Mouse (Mus musculus) heart, adult 2 months (tissue): ENCODE results near the gene Col4a1. TPM values are rescaled to one million over a fixed set of nuclear protein-coding genes. Genes with fewer than 3 reads are reported as not detected.

ENCODE experiments used
- DNase-seq, 2 experiments: peaks; one replicate each; pipeline ENCODE4 v3.0.0; 2021
- H3K27ac ChIP-seq: fragments of 200-600 bp; 2 replicates; pipeline ENCODE4 v1.8.1; 2022
- H3K27me3 ChIP-seq: fragments of 200-500 bp; 2 replicates; pipeline ENCODE4 v1.6.1; 2012; ENCODE audit warnings: mild to moderate bottlenecking, low read length, inconsistent platforms, mixed read lengths; ENCODE audit not compliant: control insufficient read depth, insufficient read depth
- H3K36me3 ChIP-seq: fragments of 200-500 bp; 2 replicates; pipeline ENCODE4 v1.6.1; 2012; ENCODE audit warnings: low read length, inconsistent platforms; ENCODE audit not compliant: control insufficient read depth, insufficient read depth
- H3K4me1 ChIP-seq: fragments of 200-500 bp; 2 replicates; pipeline ENCODE4 v1.6.1; 2011; ENCODE audit warnings: low read length; ENCODE audit not compliant: control insufficient read depth, insufficient read depth
- H3K4me3 ChIP-seq: fragments of 200-600 bp; 2 replicates; pipeline ENCODE4 v1.8.1; 2022
- H3K79me2 ChIP-seq: fragments of 200-500 bp; replicated peaks from 2 replicates; pipeline ENCODE4 v1.6.1; 2012; ENCODE audit warnings: mild to moderate bottlenecking, inconsistent platforms, low read length, moderate library complexity, mixed read lengths; ENCODE audit not compliant: control insufficient read depth, insufficient read depth
- H3K9ac ChIP-seq: fragments of 200-500 bp; 2 replicates; pipeline ENCODE4 v1.6.1; 2012; ENCODE audit warnings: low read depth, mild to moderate bottlenecking, control low read depth, inconsistent platforms, low read length, mixed read lengths
- CTCF ChIP-seq: fragments of 200-600 bp; IDR thresholded peaks from 2 replicates; pipeline ENCODE4 v1.8.1; 2022; ENCODE audit warnings: antibody characterized with exemption, mild to moderate bottlenecking, moderate library complexity
- EP300 ChIP-seq: fragments of 200-500 bp; IDR thresholded peaks from 2 replicates; pipeline ENCODE4 v1.6.1; 2011; ENCODE audit warnings: low read depth, low read length, control low read depth; ENCODE audit not compliant: insufficient read depth
- POLR2A ChIP-seq: fragments of 200-500 bp; IDR thresholded peaks from 2 replicates; pipeline ENCODE4 v1.6.1; 2011; ENCODE audit warnings: mild to moderate bottlenecking, low read depth, low read length, control low read depth; ENCODE audit not compliant: insufficient read depth
- WGBS: fragments of 180-500 bp; shearing (Covaris S2); methylation state at CpG from one replicate; pipeline ENCODE4 v1.1.7; 2018; 5-methylcytosine and 5-hydroxymethylcytosine counted together
- intact Hi-C: fragments of 180-260 bp; cut with DNase I; formaldehyde crosslinking; loops from one replicate; pipeline ENCODE4 v1.15.1; 2025
- polyA plus RNA-seq: library from polyadenylated mRNA; depleted of rRNA; stranded (reverse); fragments of >200 nt; gene quantifications from 2 replicates; pipeline ENCODE4 v1.2.3, GENCODE M21; 2012
- total RNA-seq, 2 experiments: library from RNA; stranded (reverse); gene quantifications; 2 replicates each; pipeline ENCODE4 v1.2.3; 2021

Col4a1 gene
- total and polyA plus RNA-seq, 3 experiments = 221 to 311 (median 258) TPM

GRCm38 (mm10) chr8:11304027-11304601, 8.5 kb downstream of the Col4a1 start:
- Histone ChIP-seq H3K9ac (no peak overlapping the region), H3K4me3 (no peak overlapping the region; the same call in 1 of the 2 replicates), H3K4me1 (peaks cover 45% of the 10 kb centered on the region), H3K79me2 (peaks cover 14% of the 10 kb centered on the region), H3K27me3 (no peaks in the 10 kb centered on the region), H3K36me3 (peaks cover 23% of the 10 kb centered on the region), H3K27ac (peak overlapping the region; percentile 58)
- TF ChIP-seq EP300 = no peak
- no peak for TF ChIP-seq CTCF
- no peak for TF ChIP-seq POLR2A
- intact Hi-C loops = no loop called here
- DNase-seq = no peak
- WGBS = 45% methylated on average over 6 of the region's 6 CpGs

- Histone ChIP-seq H3K27ac (peak overlapping the region; percentile 24), H3K79me2 (peaks cover 10% of the 10 kb centered on the region), H3K4me3 (no peak overlapping the region), H3K36me3 (peaks cover 27% of the 10 kb centered on the region), H3K9ac (no peak overlapping the region), H3K27me3 (no peaks in the 10 kb centered on the region), H3K4me1 (peaks cover 56% of the 10 kb centered on the region)
- TF ChIP-seq EP300 (no peak), CTCF (no peak), POLR2A (no peak)
- no peak for DNase-seq
- 53% methylated on average over 8 of the region's 8 CpGs for WGBS
- intact Hi-C loops = no loop called here
These were observed 12.2 kb downstream of the Col4a1 start for GRCm38 (mm10) chr8:11300436-11300835.

GRCm38 (mm10) chr8:11299317-11299602, 13.4 kb downstream of the Col4a1 start:
- no peaks in the 10 kb centered on the region for H3K27me3 ChIP-seq
- peaks cover 8% of the 10 kb centered on the region for H3K79me2 ChIP-seq
- WGBS = 39% methylated on average over 3 of the region's 3 CpGs
- H3K4me3 ChIP-seq = no peak overlapping the region
- peaks cover 25% of the 10 kb centered on the region for H3K36me3 ChIP-seq
- no peak for TF ChIP-seq EP300
- TF ChIP-seq CTCF = no peak
- no peak for TF ChIP-seq POLR2A
- H3K9ac ChIP-seq = no peak overlapping the region
- H3K4me1 ChIP-seq = peaks cover 57% of the 10 kb centered on the region
- H3K27ac ChIP-seq = peak overlapping the region; percentile 68
- DNase-seq = no peak
- intact Hi-C loops = no loop called here

GRCm38 (mm10) chr8:11298531-11299316, 13.9 kb downstream of the Col4a1 start:
- Histone ChIP-seq H3K4me3 (peak overlapping the region; percentile 30; the same call in 1 of the 2 replicates), H3K27me3 (no peaks in the 10 kb centered on the region), H3K79me2 (peaks cover 6% of the 10 kb centered on the region), H3K27ac (peak overlapping the region; percentile 68), H3K4me1 (peaks cover 55% of the 10 kb centered on the region), H3K36me3 (peaks cover 28% of the 10 kb centered on the region), H3K9ac (peak overlapping the region; percentile 10; the same call in 1 of the 2 replicates)
- DNase-seq = no peak
- intact Hi-C loops = no loop called here
- WGBS = 41% methylated on average over 12 of the region's 12 CpGs
- no peak for TF ChIP-seq POLR2A
- TF ChIP-seq EP300 = no peak
- no peak for TF ChIP-seq CTCF

GRCm38 (mm10) chr8:11297141-11297838, 15.3 kb downstream of the Col4a1 start:
- H3K9ac ChIP-seq = no peak overlapping the region
- intact Hi-C loops = loop anchor here (2.0 kb wide), 1 partner anchor 18 kb away; no protein-coding TSS in a partner anchor
- H3K36me3 ChIP-seq = peaks cover 39% of the 10 kb centered on the region
- no peak overlapping the region for H3K4me3 ChIP-seq
- DNase-seq = peak; percentile 72 to 84
- H3K27ac ChIP-seq = peak overlapping the region; percentile 78
- peaks cover 60% of the 10 kb centered on the region for H3K4me1 ChIP-seq
- H3K27me3 ChIP-seq = no peaks in the 10 kb centered on the region
- TF ChIP-seq EP300 (peak; percentile 89), POLR2A (peak; percentile 50; the same call in 1 of the 2 replicates), CTCF (no peak)
- WGBS = 14% methylated on average over 8 of the region's 8 CpGs
- peaks cover 5% of the 10 kb centered on the region for H3K79me2 ChIP-seq
